Mouse (Mus musculus) embryonic facial prominence, embryonic 14.5 days (tissue): ENCODE data around the gene Gdap1l1. TPM values are rescaled to one million over a fixed set of nuclear protein-coding genes. Genes with fewer than 3 reads are reported as not detected.

ENCODE experiments used
- ATAC-seq: fragments of 200-750 bp; cut with Nextera tagmentation; 2 replicates; pipeline ENCODE4 v1.8.0; 2017; ENCODE audit warnings: low read depth, moderate number of reproducible peaks, moderate TSS enrichment
- DNase-seq: peaks from one replicate; pipeline ENCODE4 v3.0.0-alpha.2; 2015; ENCODE audit warnings: low spot score
- H3K27ac ChIP-seq: fragments of 300-500 bp; sonication (generic); replicated peaks from 2 replicates; pipeline ENCODE4 v1.5.1; 2014; ENCODE audit warnings: low read depth, mild to moderate bottlenecking, low read length, moderate library complexity
- H3K27me3 ChIP-seq: fragments of 300-500 bp; sonication (generic); replicated peaks from 2 replicates; pipeline ENCODE4 v1.6.1; 2014; ENCODE audit warnings: low read length; ENCODE audit not compliant: control insufficient read depth, insufficient read depth
- H3K36me3 ChIP-seq: fragments of 300-500 bp; sonication (generic); 2 replicates; pipeline ENCODE4 v1.6.1; 2014; ENCODE audit warnings: low read length, mixed read lengths; ENCODE audit not compliant: control insufficient read depth, insufficient read depth
- H3K4me1 ChIP-seq: fragments of 300-500 bp; sonication (generic); 2 replicates; pipeline ENCODE4 v1.6.1; 2014; ENCODE audit warnings: antibody characterized with exemption, low read length; ENCODE audit not compliant: control insufficient read depth, insufficient read depth
- H3K4me2 ChIP-seq: fragments of 300-500 bp; sonication (generic); 2 replicates; pipeline ENCODE4 v1.6.1; 2014; ENCODE audit warnings: low read depth, mild to moderate bottlenecking, low read length, moderate library complexity, mixed read lengths
- H3K4me3 ChIP-seq: fragments of 300-500 bp; sonication (generic); 2 replicates; pipeline ENCODE4 v1.5.1; 2014; ENCODE audit warnings: low read depth, mild to moderate bottlenecking, low read length
- H3K9ac ChIP-seq: fragments of 300-500 bp; sonication (generic); 2 replicates; pipeline ENCODE4 v1.6.1; 2014; ENCODE audit warnings: low read depth, mild to moderate bottlenecking, low read length, moderate library complexity, mixed read lengths
- H3K9me3 ChIP-seq: fragments of 300-500 bp; sonication (generic); 2 replicates; pipeline ENCODE4 v1.6.1; 2016; ENCODE audit warnings: low read length; ENCODE audit not compliant: control insufficient read depth
- WGBS: fragments of 180-500 bp; shearing (Covaris S2); extraction: QIAGEN DNeasy Blood & Tissue Kit; methylation state at CpG from one replicate; pipeline ENCODE4 v1.1.7; 2014; 5-methylcytosine and 5-hydroxymethylcytosine counted together
- polyA plus RNA-seq: library from polyadenylated mRNA; unstranded; fragments of >200 nt; fragmentation: Nextera tagmentation; extraction: Ambion mirVana; gene quantifications from 2 replicates; pipeline ENCODE4 v1.2.1, GENCODE M21; 2014

Gene Gdap1l1
- polyA plus RNA-seq, 1 experiment from 2014 or later: 6.9 TPM

GRCm38 (mm10) chr2:163433971-163434370 is 4.3 kb upstream of the Gdap1l1 start:
- no peaks in the 10 kb centered on the region for H3K9me3 ChIP-seq
- 14% methylated on average over 4 of the region's 4 CpGs for WGBS
- no peak overlapping the region for H3K9ac ChIP-seq
- H3K36me3 ChIP-seq: no peaks in the 10 kb centered on the region
- peaks cover 18% of the 10 kb centered on the region for H3K27me3 ChIP-seq
- ATAC-seq: no peak
- no peaks in the 10 kb centered on the region for H3K4me1 ChIP-seq
- DNase-seq: no peak
- H3K27ac ChIP-seq: no peak overlapping the region
- no peak overlapping the region for H3K4me3 ChIP-seq
- H3K4me2 ChIP-seq: no peak overlapping the region

- Histone ChIP-seq H3K27ac (no peak overlapping the region), H3K4me2 (peak overlapping the region; percentile 46; the same call in 1 of the 2 replicates), H3K36me3 (no peaks in the 10 kb centered on the region), H3K9me3 (no peaks in the 10 kb centered on the region), H3K9ac (no peak overlapping the region), H3K4me1 (no peaks in the 10 kb centered on the region), H3K4me3 (no peak overlapping the region; the same call in 1 of the 2 replicates), H3K27me3 (peaks cover 27% of the 10 kb centered on the region)
- ATAC-seq: no peak
- WGBS: 38% methylated on average over 4 of the region's 4 CpGs
- DNase-seq: no peak
These were observed 476 bp upstream of the Gdap1l1 start for GRCm38 (mm10) chr2:163437800-163438199.

- peak overlapping the region; percentile 46 for H3K4me2 ChIP-seq
- H3K9ac ChIP-seq: 0 out of 2 replicates have a peak overlapping the region, but pooled peaks have one; percentile 27
These were observed 559 bp downstream of the Gdap1l1 start for GRCm38 (mm10) chr2:163438619-163439451.

GRCm38 (mm10) chr2:163439488-163439887 is 1.2 kb downstream of the Gdap1l1 start:
- Histone ChIP-seq H3K4me1 (no peaks in the 10 kb centered on the region), H3K4me2 (peak overlapping the region; percentile 46; the same call in 1 of the 2 replicates), H3K27ac (no peak overlapping the region), H3K9ac (no peak overlapping the region), H3K27me3 (peaks cover 27% of the 10 kb centered on the region), H3K9me3 (no peaks in the 10 kb centered on the region), H3K4me3 (no peak overlapping the region), H3K36me3 (no peaks in the 10 kb centered on the region)
- 33% methylated on average over 1 of the region's 1 CpGs for WGBS
- ATAC-seq (no peak), DNase-seq (no peak)

More at GRCm38 (mm10) chr2:163438619-163439451, 559 bp downstream of the Gdap1l1 start:
- Histone ChIP-seq H3K27me3 (peaks cover 27% of the 10 kb centered on the region), H3K9me3 (no peaks in the 10 kb centered on the region), H3K36me3 (no peaks in the 10 kb centered on the region), H3K27ac (no peak overlapping the region), H3K4me1 (no peaks in the 10 kb centered on the region), H3K4me3 (peak overlapping the region; percentile 30)
- WGBS: 2% methylated on average over 21 of the region's 30 CpGs
- DNase-seq (peak; percentile 75), ATAC-seq (no peak; the same call in 1 of the 2 replicates)

- 58% methylated on average over 6 of the region's 6 CpGs for WGBS
- ATAC-seq (no peak), DNase-seq (no peak)
- Histone ChIP-seq H3K4me2 (no peak overlapping the region), H3K4me1 (no peaks in the 10 kb centered on the region), H3K36me3 (no peaks in the 10 kb centered on the region), H3K9ac (no peak overlapping the region), H3K9me3 (no peaks in the 10 kb centered on the region), H3K27ac (no peak overlapping the region), H3K4me3 (no peak overlapping the region), H3K27me3 (peaks cover 13% of the 10 kb centered on the region)
These were observed 5.3 kb downstream of the Gdap1l1 start for GRCm38 (mm10) chr2:163443543-163443942.

GRCm38 (mm10) chr2:163444017-163444416 is 5.7 kb downstream of the Gdap1l1 start:
- Histone ChIP-seq H3K4me2 (no peak overlapping the region), H3K9ac (no peak overlapping the region), H3K36me3 (no peaks in the 10 kb centered on the region), H3K27me3 (peaks cover 8% of the 10 kb centered on the region; the same call in 1 of the 2 replicates), H3K9me3 (no peaks in the 10 kb centered on the region), H3K27ac (no peak overlapping the region), H3K4me1 (no peaks in the 10 kb centered on the region), H3K4me3 (no peak overlapping the region)
- 71% methylated on average over 7 of the region's 7 CpGs for WGBS
- DNase-seq: no peak
- ATAC-seq: no peak

- Histone ChIP-seq H3K4me2 (no peak overlapping the region), H3K9ac (no peak overlapping the region), H3K27me3 (no peaks in the 10 kb centered on the region), H3K36me3 (no peaks in the 10 kb centered on the region), H3K4me3 (no peak overlapping the region), H3K9me3 (no peaks in the 10 kb centered on the region), H3K4me1 (no peaks in the 10 kb centered on the region), H3K27ac (no peak overlapping the region)
- ATAC-seq: no peak
- no peak for DNase-seq
- 88% methylated on average over 10 of the region's 12 CpGs for WGBS
These were observed 9.1 kb downstream of the Gdap1l1 start for GRCm38 (mm10) chr2:163447375-163447774.

- WGBS: 44% methylated on average over 3 of the region's 3 CpGs
- H3K4me1 ChIP-seq: no peaks in the 10 kb centered on the region
- no peaks in the 10 kb centered on the region for H3K36me3 ChIP-seq
- DNase-seq: no peak
- H3K9me3 ChIP-seq: no peaks in the 10 kb centered on the region
- H3K4me2 ChIP-seq: no peak overlapping the region
- H3K27me3 ChIP-seq: no peaks in the 10 kb centered on the region
- no peak overlapping the region for H3K9ac ChIP-seq
- no peak overlapping the region for H3K4me3 ChIP-seq
- ATAC-seq: no peak
- H3K27ac ChIP-seq: no peak overlapping the region
These were observed 11.0 kb downstream of the Gdap1l1 start for GRCm38 (mm10) chr2:163449276-163449675.
